Mouse (Mus musculus) ES-E14 (cell line): ENCODE data around the gene Amz2. TPM values are rescaled to one million over a fixed set of nuclear protein-coding genes. Genes with fewer than 3 reads are reported as not detected.
A peak's percentile ranks its signal among the peaks of the same experiment; 100 is the strongest.

Experiments
- DNase-seq: peaks from one replicate; pipeline ENCODE4 v3.0.0-alpha.2; 2013; ENCODE audit warnings: low read depth, low spot score
- H3K27ac ChIP-seq: 2 replicates; pipeline ENCODE4 v1.5.1; 2012; ENCODE audit warnings: low read depth, mild to moderate bottlenecking, low read length, moderate library complexity, mixed read lengths; ENCODE audit not compliant: poor library complexity, insufficient read depth, severe bottlenecking
- H3K36me3 ChIP-seq: 2 replicates; pipeline ENCODE4 v1.6.1; 2012; ENCODE audit warnings: mild to moderate bottlenecking, low read length, moderate library complexity, mixed read lengths; ENCODE audit not compliant: control insufficient read depth, poor library complexity, insufficient read depth, severe bottlenecking
- H3K4me1 ChIP-seq, 2 experiments: fragments of 150-350 bp in 1 of 2; sonication (generic) in 1 of 2; 2 replicates each; pipeline ENCODE4 v1.6.1; 2012; ENCODE audit warnings: low read length in 2 of 2, mild to moderate bottlenecking in 1 of 2, mixed read lengths in 1 of 2; ENCODE audit not compliant: control insufficient read depth in 2 of 2, insufficient read depth in 2 of 2, poor library complexity in 1 of 2
- H3K4me3 ChIP-seq, 2 experiments: fragments of 150-350 bp in 1 of 2; sonication (generic) in 1 of 2; 2 replicates each; pipeline ENCODE4 v1.5.1; 2012; ENCODE audit warnings: low read length in 2 of 2, low read depth in 1 of 2, mild to moderate bottlenecking in 1 of 2, mixed read lengths in 1 of 2; ENCODE audit not compliant: insufficient read depth in 1 of 2, poor library complexity in 1 of 2, severe bottlenecking in 1 of 2
- H3K9ac ChIP-seq: 2 replicates; pipeline ENCODE4 v1.6.1; 2012; ENCODE audit warnings: low read depth, mild to moderate bottlenecking, low read length, mixed read lengths; ENCODE audit not compliant: poor library complexity, insufficient read depth, severe bottlenecking
- H3K9me3 ChIP-seq: fragments of 150-350 bp; sonication (generic); 2 replicates; pipeline ENCODE4 v1.6.1; 2012; ENCODE audit warnings: low read depth, mild to moderate bottlenecking, low read length; ENCODE audit not compliant: control insufficient read depth, insufficient read depth
- CHD2 ChIP-seq: IDR thresholded peaks from 2 replicates; pipeline ENCODE4 v1.6.1; 2014; ENCODE audit warnings: mild to moderate bottlenecking, low read depth, low read length, inconsistent platforms
- HCFC1 ChIP-seq: IDR thresholded peaks from 2 replicates; pipeline ENCODE4 v1.6.1; 2012; ENCODE audit warnings: low read length, inconsistent platforms, borderline replicate concordance; ENCODE audit not compliant: insufficient read depth
- MAFK ChIP-seq: IDR thresholded peaks from 2 replicates; pipeline ENCODE4 v1.6.1; 2014; ENCODE audit warnings: mild to moderate bottlenecking, low read depth, low read length, inconsistent platforms; ENCODE audit not compliant: insufficient read depth
- ZC3H11A ChIP-seq: IDR thresholded peaks from 2 replicates; pipeline ENCODE4 v1.6.1; 2012; ENCODE audit warnings: low read depth, mild to moderate bottlenecking, inconsistent platforms, low read length, borderline replicate concordance
- ZNF384 ChIP-seq: IDR thresholded peaks from 2 replicates; pipeline ENCODE4 v1.6.1; 2012; ENCODE audit warnings: low read depth, low read length, inconsistent platforms
- in situ Hi-C, 2 experiments: fragments of 600-800 bp; cut with MboI; formaldehyde crosslinking; loops; one replicate each; pipeline ENCODE4 v1.15.1; 2025; ENCODE audit warnings: low sequenced_read_pairs in 2 of 2, inconsistent platforms in 1 of 2; ENCODE audit not compliant: unreplicated experiment in 2 of 2
- total RNA-seq: library from RNA; depleted of rRNA; stranded (reverse); fragments of 300-350 nt; gene quantifications from 2 replicates; pipeline ENCODE4 v1.2.3, GENCODE M21; 2012

Gene Amz2
- total RNA-seq, 1 experiment, result 20.1 TPM

- Histone ChIP-seq H3K9me3 (no peaks in the 10 kb centered on the region), H3K9ac (no peak overlapping the region), H3K4me1 (no peaks in the 10 kb centered on the region), H3K4me3 (no peak overlapping the region), H3K27ac (no peak overlapping the region), H3K36me3 (peaks cover 10% of the 10 kb centered on the region; the same call in 1 of the 2 replicates)
- TF ChIP-seq MAFK (no peak), CHD2 (no peak), ZC3H11A (no peak), ZNF384 (no peak), HCFC1 (no peak)
- DNase-seq, result no peak
- in situ Hi-C loops, result loop anchor here (10.0 to 25.0 kb wide), 2 partner anchors 114 to 423 kb away; no protein-coding TSS in a partner anchor
Observed at GRCm38 (mm10) chr11:109439209-109439608, 13.5 kb downstream of the Amz2 start.

GRCm38 (mm10) chr11:109439829-109440340, 14.1 kb downstream of the Amz2 start:
- no peak for TF ChIP-seq ZC3H11A
- H3K4me3 ChIP-seq, result peak overlapping the region; percentile 46 to 61
- peaks cover 10% of the 10 kb centered on the region; the same call in 1 of the 2 replicates for H3K36me3 ChIP-seq
- H3K9ac ChIP-seq, result peak overlapping the region; percentile 69
- H3K4me1 ChIP-seq, result no peaks in the 10 kb centered on the region
- H3K9me3 ChIP-seq, result no peaks in the 10 kb centered on the region
- in situ Hi-C loops, result loop anchor here (5.0 to 25.0 kb wide), 5 partner anchors 115 to 422 kb away; no protein-coding TSS in a partner anchor
- no peak for DNase-seq
- H3K27ac ChIP-seq, result no peak overlapping the region

- TF ChIP-seq HCFC1 (no peak), ZNF384 (no peak), MAFK (no peak), ZC3H11A (no peak), CHD2 (no peak)
Observed at GRCm38 (mm10) chr11:109440641-109441040, 14.9 kb downstream of the Amz2 start.

GRCm38 (mm10) chr11:109441119-109441518, 15.4 kb downstream of the Amz2 start:
- Histone ChIP-seq H3K4me3 (no peak overlapping the region), H3K27ac (no peak overlapping the region), H3K9ac (no peak overlapping the region), H3K4me1 (no peaks in the 10 kb centered on the region), H3K36me3 (peaks cover 5% of the 10 kb centered on the region; the same call in 1 of the 2 replicates), H3K9me3 (no peaks in the 10 kb centered on the region)
- no peak for DNase-seq
- in situ Hi-C loops, result loop anchor here (5.0 to 25.0 kb wide), 4 partner anchors 146 to 421 kb away; no protein-coding TSS in a partner anchor
- TF ChIP-seq CHD2 (no peak), ZC3H11A (peak; percentile 89; the same call in 1 of the 2 replicates)

More at GRCm38 (mm10) chr11:109440641-109441040, 14.9 kb downstream of the Amz2 start:
- Histone ChIP-seq H3K4me1 (no peaks in the 10 kb centered on the region), H3K27ac (no peak overlapping the region), H3K9me3 (no peaks in the 10 kb centered on the region), H3K36me3 (peaks cover 5% of the 10 kb centered on the region; the same call in 1 of the 2 replicates), H3K9ac (no peak overlapping the region), H3K4me3 (no peak overlapping the region)
- in situ Hi-C loops, result loop anchor here (5.0 to 25.0 kb wide), 4 partner anchors 147 to 422 kb away; no protein-coding TSS in a partner anchor
- no peak for DNase-seq

- Histone ChIP-seq H3K4me1 (no peaks in the 10 kb centered on the region), H3K27ac (no peak overlapping the region), H3K9ac (no peak overlapping the region), H3K36me3 (peaks cover 5% of the 10 kb centered on the region; the same call in 1 of the 2 replicates), H3K9me3 (no peaks in the 10 kb centered on the region), H3K4me3 (no peak overlapping the region)
- in situ Hi-C loops, result loop anchor here (5.0 to 25.0 kb wide), 4 partner anchors 145 to 420 kb away; no protein-coding TSS in a partner anchor
- no peak for TF ChIP-seq HCFC1
- TF ChIP-seq ZC3H11A, result no peak
- TF ChIP-seq CHD2, result no peak
- TF ChIP-seq ZNF384, result no peak
- no peak for TF ChIP-seq MAFK
- no peak for DNase-seq
Observed at GRCm38 (mm10) chr11:109442166-109442730, 16.5 kb downstream of the Amz2 start.
